Mouse (Mus musculus): Measurements from ENCODE around the gene Slc16a1.
"Not testable (repeated sequence)": the region's sequence is repeated elsewhere in the genome, so short reads cannot be mapped to it uniquely, and the experiment has no call there.

The Slc16a1 gene

GRCm38 (mm10) chr3:104638932-104639748 lies 672 bp downstream of the Slc16a1 start:
- DNase-seq (ENCODE audit: low spot score) = peak; percentile 58

GRCm38 (mm10) chr3:104639749-104640368 lies 1.4 kb downstream of the Slc16a1 start:
- no peak for DNase-seq (ENCODE audit: low spot score)

GRCm38 (mm10) chr3:104640855-104641254 lies 2.4 kb downstream of the Slc16a1 start:
- no peak for DNase-seq (ENCODE audit: low spot score)

GRCm38 (mm10) chr3:104641313-104641712 lies 2.8 kb downstream of the Slc16a1 start:
- DNase-seq (ENCODE audit: low spot score) = no peak

GRCm38 (mm10) chr3:104643113-104643512 lies 4.6 kb downstream of the Slc16a1 start:
- DNase-seq (ENCODE audit: low spot score) = no peak

GRCm38 (mm10) chr3:104643810-104644270 lies 5.4 kb downstream of the Slc16a1 start:
- peak; percentile 61 for DNase-seq (ENCODE audit: low spot score)

- DNase-seq (ENCODE audit: low spot score) = no peak
Observed at GRCm38 (mm10) chr3:104644371-104644770, 5.9 kb downstream of the Slc16a1 start.

- DNase-seq (ENCODE audit: low spot score) = no peak
Observed at GRCm38 (mm10) chr3:104654219-104654618, 15.8 kb downstream of the Slc16a1 start.

- DNase-seq (ENCODE audit: low spot score) = no peak
Observed at GRCm38 (mm10) chr3:104654921-104655320, 16.5 kb downstream of the Slc16a1 start.

- DNase-seq (ENCODE audit: low spot score) = no peak
Observed at GRCm38 (mm10) chr3:104658706-104659105, 20.2 kb downstream of the Slc16a1 start.

- no peak for DNase-seq (ENCODE audit: low spot score)
Observed at GRCm38 (mm10) chr3:104659758-104660157, 21.3 kb downstream of the Slc16a1 start.

GRCm38 (mm10) chr3:104660522-104660921 lies 22.1 kb downstream of the Slc16a1 start:
- DNase-seq (ENCODE audit: low spot score) = no peak

- no peak for DNase-seq (ENCODE audit: low spot score)
Observed at GRCm38 (mm10) chr3:104662007-104662406, 23.5 kb downstream of the Slc16a1 start.

- no peak for DNase-seq (ENCODE audit: low spot score)
Observed at GRCm38 (mm10) chr3:104662926-104663325, 24.5 kb downstream of the Slc16a1 start.

GRCm38 (mm10) chr3:104666950-104667349 lies 28.5 kb downstream of the Slc16a1 start:
- DNase-seq (ENCODE audit: low spot score) = no peak

- DNase-seq (ENCODE audit: low spot score) = no peak
Observed at GRCm38 (mm10) chr3:104667451-104667850, 29.0 kb downstream of the Slc16a1 start.

- no peak for DNase-seq (ENCODE audit: low spot score)
Observed at GRCm38 (mm10) chr3:104668989-104669388, 30.5 kb downstream of the Slc16a1 start.

- DNase-seq (ENCODE audit: low spot score) = no peak
Observed at GRCm38 (mm10) chr3:104669856-104670182, 31.4 kb downstream of the Slc16a1 start.

GRCm38 (mm10) chr3:104670183-104671020 lies 31.9 kb downstream of the Slc16a1 start:
- not testable (repeated sequence) for DNase-seq (ENCODE audit: low spot score)

- no peak for DNase-seq (ENCODE audit: low spot score)
Observed at GRCm38 (mm10) chr3:104671543-104671942, 33.1 kb downstream of the Slc16a1 start.

GRCm38 (mm10) chr3:104672041-104672440 lies 33.6 kb downstream of the Slc16a1 start:
- DNase-seq (ENCODE audit: low spot score) = no peak

- no peak for DNase-seq (ENCODE audit: low spot score)
Observed at GRCm38 (mm10) chr3:104673642-104674328, 35.3 kb downstream of the Slc16a1 start.

All from T-cell, adult 2 months (primary cell).